Mouse (Mus musculus): ENCODE results near the gene Hinfp.

GRCm38 (mm10) chr9:44268432-44268831 lies 37.0 kb downstream of the Hinfp start, which contains the start of gene Nlrx1:
- TF ChIP-seq CTCF (IDR thresholded peaks at IDR 0.05; ENCODE audit: borderline replicate concordance, extremely low read depth, insufficient read depth, insufficient read length) (no peak), POLR2A (IDR thresholded peaks at IDR 0.05; ENCODE audit: borderline replicate concordance, extremely low read depth, insufficient read depth, insufficient read length, poor library complexity, severe bottlenecking) (no peak)
